Mouse (Mus musculus): ENCODE data around the gene Gzmm. TPM values are rescaled to one million over a fixed set of nuclear protein-coding genes. Genes with fewer than 3 reads are reported as not detected.

The Gzmm gene
- polyA plus RNA-seq, 1 experiment from 2014 or later, result 0.75 TPM

GRCm38 (mm10) chr10:79735361-79735760 is 46.5 kb downstream of the Gzmm start:
- no peak for ATAC-seq (ENCODE audit: low FRiP score, low TSS enrichment)
- H3K4me3 ChIP-seq (ENCODE audit: low read length), result peak overlapping the region; percentile 18; the same call in 1 of the 2 replicates
- peak overlapping the region; percentile 46 for H3K4me2 ChIP-seq (replicated peaks; ENCODE audit: low read depth, low read length)
- H3K36me3 ChIP-seq (ENCODE audit: insufficient read depth, low read length), result peaks cover 77% of the 10 kb centered on the region
- H3K27ac ChIP-seq (ENCODE audit: low read length), result no peak overlapping the region
- peaks cover 58% of the 10 kb centered on the region for H3K9me3 ChIP-seq (ENCODE audit: low read length)
- no peaks in the 10 kb centered on the region; the same call in 1 of the 2 replicates for H3K27me3 ChIP-seq (ENCODE audit: insufficient read depth, low read length)
- 0 out of 2 replicates have a peak, but pooled peaks cover 5% of the 10 kb centered on the region for H3K4me1 ChIP-seq (ENCODE audit: insufficient read depth, low read length)
- 28% methylated on average over 35 of the region's 52 CpGs for WGBS
- H3K9ac ChIP-seq (replicated peaks; ENCODE audit: low read length), result 0 out of 2 replicates have a peak overlapping the region, but pooled peaks have one; percentile 22

DNA sequence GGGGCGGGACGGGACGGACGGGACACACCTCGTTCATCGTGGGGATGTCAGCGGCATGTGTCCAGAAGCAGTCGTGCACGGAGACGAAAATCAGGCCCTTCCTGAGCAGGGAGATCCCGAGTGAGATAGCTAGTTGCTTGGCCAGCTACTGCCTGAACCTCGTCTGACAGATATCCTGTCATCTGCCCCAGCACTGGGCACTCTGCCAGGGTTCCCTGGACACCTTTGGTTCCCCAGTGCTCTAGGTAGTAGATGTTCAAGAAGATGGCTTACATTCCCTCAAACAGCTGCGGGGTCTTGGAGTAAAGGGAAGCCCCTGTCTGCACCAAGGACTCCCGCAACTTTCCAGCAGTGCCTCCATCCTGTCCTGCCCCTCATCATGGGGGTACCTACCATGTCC is 47.9 kb downstream of the Gzmm start:
- WGBS, result 81% methylated on average over 14 of the region's 14 CpGs
- peaks cover 90% of the 10 kb centered on the region for H3K36me3 ChIP-seq (ENCODE audit: insufficient read depth, low read length)
- H3K9ac ChIP-seq (replicated peaks; ENCODE audit: low read length), result no peak overlapping the region
- H3K4me2 ChIP-seq (replicated peaks; ENCODE audit: low read depth, low read length), result no peak overlapping the region
- 0 out of 2 replicates have a peak, but pooled peaks cover 5% of the 10 kb centered on the region for H3K4me1 ChIP-seq (ENCODE audit: insufficient read depth, low read length)
- no peaks in the 10 kb centered on the region; the same call in 1 of the 2 replicates for H3K27me3 ChIP-seq (ENCODE audit: insufficient read depth, low read length)
- H3K4me3 ChIP-seq (ENCODE audit: low read length), result no peak overlapping the region
- no peak overlapping the region for H3K27ac ChIP-seq (ENCODE audit: low read length)
- ATAC-seq (ENCODE audit: low FRiP score, low TSS enrichment), result no peak
- peaks cover 63% of the 10 kb centered on the region for H3K9me3 ChIP-seq (ENCODE audit: low read length)

DNA sequence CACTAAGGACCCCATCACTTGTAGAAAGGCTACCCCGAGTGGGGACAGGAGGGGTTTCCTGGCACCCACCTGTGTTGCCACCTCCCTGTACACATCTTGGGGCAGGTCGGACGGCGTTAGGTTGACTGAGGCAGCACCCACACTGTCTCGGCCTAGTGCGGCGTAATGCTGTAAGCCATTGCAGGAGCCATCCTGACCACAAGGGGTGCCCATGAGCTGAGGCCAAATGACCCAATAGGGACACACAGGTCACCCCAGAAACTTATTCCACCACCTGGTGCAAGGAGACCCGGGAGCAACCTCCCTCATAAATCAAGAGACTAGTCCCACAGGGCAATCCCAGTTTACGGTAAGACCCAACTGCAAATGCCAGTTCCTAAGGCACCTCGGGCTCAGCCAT is 49.4 kb downstream of the Gzmm start:
- Histone ChIP-seq H3K9me3 (ENCODE audit: low read length) (peaks cover 59% of the 10 kb centered on the region), H3K36me3 (ENCODE audit: insufficient read depth, low read length) (peaks cover 98% of the 10 kb centered on the region), H3K4me2 (replicated peaks; ENCODE audit: low read depth, low read length) (no peak overlapping the region), H3K4me3 (ENCODE audit: low read length) (no peak overlapping the region), H3K27me3 (ENCODE audit: insufficient read depth, low read length) (no peaks in the 10 kb centered on the region; the same call in 1 of the 2 replicates), H3K27ac (ENCODE audit: low read length) (no peak overlapping the region), H3K4me1 (ENCODE audit: insufficient read depth, low read length) (0 out of 2 replicates have a peak, but pooled peaks cover 5% of the 10 kb centered on the region), H3K9ac (replicated peaks; ENCODE audit: low read length) (no peak overlapping the region)
- 91% methylated on average over 10 of the region's 10 CpGs for WGBS
- ATAC-seq (ENCODE audit: low FRiP score, low TSS enrichment), result no peak

GRCm38 (mm10) chr10:79739234-79739633 is 50.4 kb downstream of the Gzmm start:
- 97% methylated on average over 28 of the region's 28 CpGs for WGBS
- no peak overlapping the region for H3K27ac ChIP-seq (ENCODE audit: low read length)
- peaks cover 59% of the 10 kb centered on the region for H3K9me3 ChIP-seq (ENCODE audit: low read length)

GRCm38 (mm10) chr10:79740863-79741262 is 52.0 kb downstream of the Gzmm start:
- Histone ChIP-seq H3K4me3 (ENCODE audit: low read length) (no peak overlapping the region), H3K9me3 (ENCODE audit: low read length) (peaks cover 50% of the 10 kb centered on the region), H3K4me2 (replicated peaks; ENCODE audit: low read depth, low read length) (no peak overlapping the region), H3K9ac (replicated peaks; ENCODE audit: low read length) (no peak overlapping the region), H3K27me3 (ENCODE audit: insufficient read depth, low read length) (no peaks in the 10 kb centered on the region; the same call in 1 of the 2 replicates), H3K36me3 (ENCODE audit: insufficient read depth, low read length) (peaks cover 84% of the 10 kb centered on the region), H3K27ac (ENCODE audit: low read length) (no peak overlapping the region), H3K4me1 (ENCODE audit: insufficient read depth, low read length) (peaks cover 7% of the 10 kb centered on the region)
- no peak for ATAC-seq (ENCODE audit: low FRiP score, low TSS enrichment)
- 76% methylated on average over 11 of the region's 11 CpGs for WGBS

More at GRCm38 (mm10) chr10:79739234-79739633, 50.4 kb downstream of the Gzmm start:
- ATAC-seq (ENCODE audit: low FRiP score, low TSS enrichment), result no peak
- Histone ChIP-seq H3K9ac (replicated peaks; ENCODE audit: low read length) (no peak overlapping the region), H3K36me3 (ENCODE audit: insufficient read depth, low read length) (peaks cover 97% of the 10 kb centered on the region), H3K4me1 (ENCODE audit: insufficient read depth, low read length) (0 out of 2 replicates have a peak, but pooled peaks cover 5% of the 10 kb centered on the region), H3K4me3 (ENCODE audit: low read length) (no peak overlapping the region), H3K27me3 (ENCODE audit: insufficient read depth, low read length) (no peaks in the 10 kb centered on the region; the same call in 1 of the 2 replicates), H3K4me2 (replicated peaks; ENCODE audit: low read depth, low read length) (no peak overlapping the region)

- Histone ChIP-seq H3K9ac (replicated peaks; ENCODE audit: low read length) (no peak overlapping the region), H3K27ac (ENCODE audit: low read length) (no peak overlapping the region), H3K4me3 (ENCODE audit: low read length) (no peak overlapping the region), H3K4me1 (ENCODE audit: insufficient read depth, low read length) (peaks cover 11% of the 10 kb centered on the region), H3K9me3 (ENCODE audit: low read length) (peaks cover 27% of the 10 kb centered on the region), H3K36me3 (ENCODE audit: insufficient read depth, low read length) (peaks cover 61% of the 10 kb centered on the region), H3K27me3 (ENCODE audit: insufficient read depth, low read length) (no peaks in the 10 kb centered on the region), H3K4me2 (replicated peaks; ENCODE audit: low read depth, low read length) (no peak overlapping the region)
- 91% methylated on average over 11 of the region's 11 CpGs for WGBS
- ATAC-seq (ENCODE audit: low FRiP score, low TSS enrichment), result no peak
These were observed 54.3 kb downstream of the Gzmm start for GRCm38 (mm10) chr10:79743161-79743560.

DNA sequence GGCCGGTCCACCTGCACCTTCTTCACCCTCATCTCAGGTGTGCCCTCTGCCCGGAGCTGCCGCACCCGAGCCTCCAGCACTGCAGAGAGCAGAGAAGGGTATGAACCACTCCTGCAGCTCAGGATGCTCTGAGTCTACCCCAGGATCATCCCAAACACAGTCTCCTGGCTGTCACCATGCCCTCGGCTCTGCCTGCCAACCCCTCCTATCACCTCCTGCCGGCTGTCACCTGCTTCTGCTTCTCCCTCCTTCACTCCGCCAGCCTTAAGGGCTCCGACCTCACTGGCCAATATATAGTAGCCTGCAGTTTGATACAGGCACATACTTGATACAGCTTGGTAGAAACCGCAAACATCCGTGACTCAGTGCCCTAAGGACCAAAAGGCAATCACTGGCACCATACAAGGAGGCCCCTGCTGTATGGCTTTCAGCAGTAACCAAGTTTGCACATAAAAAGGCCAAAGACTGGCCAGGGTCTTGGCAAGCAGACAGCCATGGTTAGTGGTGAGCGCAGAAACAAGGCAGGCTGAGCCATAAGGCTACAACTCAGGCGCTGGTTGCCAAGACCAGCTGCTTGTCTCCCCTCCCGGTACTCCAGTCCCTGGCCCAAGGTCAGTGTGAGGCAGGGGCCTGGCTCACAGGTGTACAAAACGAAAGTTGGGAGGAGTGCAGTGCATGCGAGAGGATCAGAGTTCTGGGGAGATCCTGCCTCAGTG is 55.0 kb downstream of the Gzmm start:
- peaks cover 11% of the 10 kb centered on the region for H3K4me1 ChIP-seq (ENCODE audit: insufficient read depth, low read length)
- H3K27me3 ChIP-seq (ENCODE audit: insufficient read depth, low read length), result no peaks in the 10 kb centered on the region
- H3K4me3 ChIP-seq (ENCODE audit: low read length), result no peak overlapping the region
- H3K4me2 ChIP-seq (replicated peaks; ENCODE audit: low read depth, low read length), result no peak overlapping the region
- H3K9me3 ChIP-seq (ENCODE audit: low read length), result peaks cover 21% of the 10 kb centered on the region
- no peak overlapping the region for H3K9ac ChIP-seq (replicated peaks; ENCODE audit: low read length)
- 95% methylated on average over 15 of the region's 15 CpGs for WGBS
- peaks cover 54% of the 10 kb centered on the region for H3K36me3 ChIP-seq (ENCODE audit: insufficient read depth, low read length)
- no peak overlapping the region for H3K27ac ChIP-seq (ENCODE audit: low read length)
- no peak for ATAC-seq (ENCODE audit: low FRiP score, low TSS enrichment)

Other genes starting within 250 kb of the Gzmm start
- not detected in 2 replicates for gene Vmn2r83, start 220.3 kb upstream of the Gzmm start, polyA plus RNA-seq (2015; fragmentation: Nextera tagmentation; extraction: Ambion mirVana)
- gene Plpp2, start 155.2 kb upstream of the Gzmm start, polyA plus RNA-seq (2015; fragmentation: Nextera tagmentation; extraction: Ambion mirVana), result 53.6 and 58.1 TPM in 2 replicates
- 56.2 and 60.1 TPM in 2 replicates for gene Mier2, start 133.8 kb upstream of the Gzmm start, polyA plus RNA-seq (2015; fragmentation: Nextera tagmentation; extraction: Ambion mirVana)
- not detected in 2 replicates for gene Theg, start 101.7 kb upstream of the Gzmm start, polyA plus RNA-seq (2015; fragmentation: Nextera tagmentation; extraction: Ambion mirVana)
- 0.04 TPM in 2 replicates for gene C2cd4c, start 75.0 kb upstream of the Gzmm start, polyA plus RNA-seq (2015; fragmentation: Nextera tagmentation; extraction: Ambion mirVana)
- gene Shc2, start 51.1 kb upstream of the Gzmm start, polyA plus RNA-seq (2015; fragmentation: Nextera tagmentation; extraction: Ambion mirVana), result 5.3 and 9.0 TPM in 2 replicates
- gene Odf3l2, start 43.3 kb upstream of the Gzmm start, polyA plus RNA-seq (2015; fragmentation: Nextera tagmentation; extraction: Ambion mirVana), result not detected in 2 replicates
- 2.3 and 2.5 TPM in 2 replicates for gene Madcam1, start 24.5 kb upstream of the Gzmm start, polyA plus RNA-seq (2015; fragmentation: Nextera tagmentation; extraction: Ambion mirVana)
- gene Tpgs1, start 19.7 kb upstream of the Gzmm start, polyA plus RNA-seq (2015; fragmentation: Nextera tagmentation; extraction: Ambion mirVana), result 84.2 and 87.0 TPM in 2 replicates
- gene Cdc34, start 6.8 kb upstream of the Gzmm start, polyA plus RNA-seq (2015; fragmentation: Nextera tagmentation; extraction: Ambion mirVana), result 81.2 and 92.3 TPM in 2 replicates
- gene Bsg, start 15.5 kb downstream of the Gzmm start, polyA plus RNA-seq (2015; fragmentation: Nextera tagmentation; extraction: Ambion mirVana), result 954 and 1,048 TPM in 2 replicates
- 0.05 and 0.12 TPM in 2 replicates for gene Hcn2, start 27.6 kb downstream of the Gzmm start, polyA plus RNA-seq (2015; fragmentation: Nextera tagmentation; extraction: Ambion mirVana)
- gene Polrmt, start 57.6 kb downstream of the Gzmm start, polyA plus RNA-seq (2015; fragmentation: Nextera tagmentation; extraction: Ambion mirVana), result 60.9 and 63.8 TPM in 2 replicates
- 0.14 and 0.39 TPM in 2 replicates for gene Fgf22, start 66.1 kb downstream of the Gzmm start, polyA plus RNA-seq (2015; fragmentation: Nextera tagmentation; extraction: Ambion mirVana)
- 66.4 and 77.0 TPM in 2 replicates for gene Rnf126, start 77.9 kb downstream of the Gzmm start, polyA plus RNA-seq (2015; fragmentation: Nextera tagmentation; extraction: Ambion mirVana)
- gene Fstl3, start 88.3 kb downstream of the Gzmm start, polyA plus RNA-seq (2015; fragmentation: Nextera tagmentation; extraction: Ambion mirVana), result 23.9 and 26.4 TPM in 2 replicates
- not detected in 2 replicates for gene Prss57, start 101.9 kb downstream of the Gzmm start, polyA plus RNA-seq (2015; fragmentation: Nextera tagmentation; extraction: Ambion mirVana)
- 190 and 194 TPM in 2 replicates for gene Palm, start 104.6 kb downstream of the Gzmm start, polyA plus RNA-seq (2015; fragmentation: Nextera tagmentation; extraction: Ambion mirVana)
- gene Misp, start 132.0 kb downstream of the Gzmm start, polyA plus RNA-seq (2015; fragmentation: Nextera tagmentation; extraction: Ambion mirVana), result 18.2 and 18.5 TPM in 2 replicates
- gene Ptbp1, start 165.4 kb downstream of the Gzmm start, polyA plus RNA-seq (2015; fragmentation: Nextera tagmentation; extraction: Ambion mirVana), result 431 and 491 TPM in 2 replicates
- 7.9 and 8.2 TPM in 2 replicates for gene Prtn3, start 185.5 kb downstream of the Gzmm start, polyA plus RNA-seq (2015; fragmentation: Nextera tagmentation; extraction: Ambion mirVana)
- 72.7 and 78.6 TPM in 2 replicates for gene Plppr3, start 185.6 kb downstream of the Gzmm start, polyA plus RNA-seq (2015; fragmentation: Nextera tagmentation; extraction: Ambion mirVana)
- gene Elane, start 197.2 kb downstream of the Gzmm start, polyA plus RNA-seq (2015; fragmentation: Nextera tagmentation; extraction: Ambion mirVana), result 0.60 and 0.76 TPM in 2 replicates
- not detected in 2 replicates for gene Cfd, start 201.8 kb downstream of the Gzmm start, polyA plus RNA-seq (2015; fragmentation: Nextera tagmentation; extraction: Ambion mirVana)
- gene Med16, start 219.9 kb downstream of the Gzmm start, polyA plus RNA-seq (2015; fragmentation: Nextera tagmentation; extraction: Ambion mirVana), result 71.0 and 72.4 TPM in 2 replicates
- gene Gm26602, start 221.8 kb downstream of the Gzmm start, polyA plus RNA-seq (2015; fragmentation: Nextera tagmentation; extraction: Ambion mirVana), result 9.2 TPM in 1 of 2 replicates, not detected in the other
- gene Kiss1r, start 228.0 kb downstream of the Gzmm start, polyA plus RNA-seq (2015; fragmentation: Nextera tagmentation; extraction: Ambion mirVana), result 1.5 and 2.1 TPM in 2 replicates
- 169 and 170 TPM in 2 replicates for gene R3hdm4, start 232.2 kb downstream of the Gzmm start, polyA plus RNA-seq (2015; fragmentation: Nextera tagmentation; extraction: Ambion mirVana)
- 5.5 and 9.2 TPM in 2 replicates for gene Arid3a, start 238.0 kb downstream of the Gzmm start, polyA plus RNA-seq (2015; fragmentation: Nextera tagmentation; extraction: Ambion mirVana)